Mouse (Mus musculus): Measurements from ENCODE around the gene Shtn1. TPM values are rescaled to one million over a fixed set of nuclear protein-coding genes. Genes with fewer than 3 reads are reported as not detected.

Shtn1 gene
- polyA plus RNA-seq, 1 experiment from 2014 or later: 5.8 TPM

Other genes starting within 250 kb of the Shtn1 start
- gene Eno4, start 132.7 kb downstream of the Shtn1 start, polyA plus RNA-seq (2015; fragmentation: Nextera tagmentation; extraction: Ambion mirVana): 2.0 and 4.2 TPM in 2 replicates
- 5.7 and 6.0 TPM in 2 replicates for gene Hspa12a, start 132.4 kb downstream of the Shtn1 start, polyA plus RNA-seq (2015; fragmentation: Nextera tagmentation; extraction: Ambion mirVana)
- gene Vax1, start 94.0 kb upstream of the Shtn1 start, polyA plus RNA-seq (2015; fragmentation: Nextera tagmentation; extraction: Ambion mirVana): 0.27 and 0.43 TPM in 2 replicates
- gene Kcnk18, start 143.1 kb upstream of the Shtn1 start, polyA plus RNA-seq (2015; fragmentation: Nextera tagmentation; extraction: Ambion mirVana): not detected in 2 replicates
- 7.9 and 8.6 TPM in 2 replicates for gene Slc18a2, start 184.8 kb upstream of the Shtn1 start, polyA plus RNA-seq (2015; fragmentation: Nextera tagmentation; extraction: Ambion mirVana)
- 13.0 and 35.2 TPM in 2 replicates for gene Rps12-ps3, start 246.2 kb upstream of the Shtn1 start, polyA plus RNA-seq (2015; fragmentation: Nextera tagmentation; extraction: Ambion mirVana)

All from embryonic facial prominence, embryonic 15.5 days (tissue).